Mouse (Mus musculus): ENCODE measurements at regions not wholly inside any gene's neighbourhood (a gene's known extent, or its start where the extent isn't known, plus 50 kb on each side); places are given as distances from the start of the nearest gene placed in this dataset.

DNA sequence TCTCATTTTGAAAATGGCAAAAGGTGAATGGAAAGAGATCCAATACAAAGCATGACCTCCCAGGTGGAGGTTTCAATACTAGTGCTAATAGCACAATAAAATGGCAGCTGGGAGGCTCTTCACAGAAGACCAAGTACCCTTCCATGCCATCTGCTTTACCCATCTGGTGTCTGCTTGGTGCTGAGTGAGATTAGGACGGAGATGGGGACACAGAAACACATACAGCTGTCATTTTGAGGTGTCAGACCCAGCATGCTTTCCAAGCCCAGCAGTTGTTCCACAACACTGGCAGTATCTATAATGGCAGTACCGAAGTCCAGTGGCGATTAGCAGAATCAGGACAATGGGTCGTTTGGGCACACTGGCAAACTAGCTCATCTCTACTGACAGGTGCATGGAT, 118.9 kb upstream of the 1700064H15Rik start:
- DNase-seq, result peak; percentile 7 to 9

DNA sequence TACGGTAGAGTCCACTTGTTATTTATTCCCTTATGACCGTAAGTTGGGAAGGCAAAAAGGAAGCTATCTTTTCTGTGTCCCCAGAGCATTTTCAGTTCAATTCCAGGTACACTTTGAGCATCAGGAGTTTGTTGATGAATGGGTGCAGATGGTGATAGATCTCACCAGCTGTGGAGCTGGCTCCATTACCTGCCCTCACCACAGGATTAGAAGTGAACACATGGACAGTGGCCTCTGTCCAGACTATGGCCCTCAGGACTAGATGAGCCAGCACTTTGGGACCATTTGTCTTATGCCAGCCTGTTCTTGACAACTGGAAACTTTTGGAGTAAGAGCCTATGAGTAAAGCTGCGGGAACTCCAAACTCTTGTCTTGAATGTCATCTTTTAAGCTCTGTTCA, 123.5 kb upstream of the 1700064H15Rik start:
- DNase-seq, result no peak

DNA sequence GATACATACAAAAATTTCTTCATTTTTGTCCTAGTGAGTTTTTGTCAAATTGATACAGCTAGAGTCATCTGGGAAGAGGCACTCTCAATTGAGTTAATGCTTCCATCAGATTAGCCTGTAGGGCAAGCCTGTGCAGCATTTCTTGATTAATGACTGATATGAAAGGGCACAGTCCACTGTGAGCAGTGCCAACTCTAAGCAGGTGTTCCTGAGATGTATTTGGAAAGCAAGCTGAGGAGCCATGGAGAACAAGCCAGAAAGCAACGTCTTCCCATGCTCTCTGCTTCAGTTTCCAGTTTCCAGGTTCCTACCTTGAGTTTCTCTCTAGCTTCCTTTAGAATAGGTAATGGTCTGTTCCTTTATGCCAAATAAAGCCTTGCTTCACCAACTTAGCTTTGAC, 125.5 kb upstream of the 1700064H15Rik start:
- peak; percentile 9 to 32 for DNase-seq

DNA sequence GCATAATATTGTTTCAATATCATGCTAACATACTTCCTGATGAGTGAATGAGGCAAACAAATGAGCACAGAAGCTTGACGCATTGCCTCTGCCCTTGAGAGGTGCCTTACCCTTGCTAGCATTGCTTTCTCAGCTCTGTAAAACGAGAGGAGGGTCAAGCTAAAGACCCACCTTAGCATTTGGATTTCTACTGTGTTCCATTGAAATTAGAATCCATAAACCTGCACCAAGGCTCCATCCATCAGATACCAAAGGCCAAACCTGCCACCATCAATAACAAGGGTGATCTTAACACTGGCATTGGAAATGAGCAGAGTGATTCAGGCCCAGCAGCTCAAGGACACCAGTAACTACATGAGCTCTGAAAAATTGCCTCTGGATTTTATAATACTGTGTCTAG, 126.2 kb upstream of the 1700064H15Rik start:
- no peak for DNase-seq

DNA sequence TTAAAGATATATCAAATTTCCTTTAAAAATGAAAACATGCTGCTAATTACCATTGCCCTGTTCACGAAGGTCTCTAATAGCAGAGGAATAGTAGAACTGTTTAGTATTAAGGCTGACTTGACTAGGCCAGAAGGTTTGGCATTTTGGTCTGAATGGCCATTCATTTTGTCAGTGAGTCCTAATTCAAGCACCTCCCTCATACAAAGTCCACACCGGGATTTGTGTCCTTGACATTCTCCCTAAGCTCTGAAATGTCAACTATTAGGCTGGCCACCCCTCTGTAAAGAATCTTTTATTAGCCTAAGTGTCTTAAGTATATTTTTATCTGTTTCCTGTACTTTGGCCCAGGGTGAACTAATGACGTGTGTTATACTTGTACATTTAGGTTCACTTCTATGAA, 126.7 kb upstream of the 1700064H15Rik start:
- no peak for DNase-seq

DNA sequence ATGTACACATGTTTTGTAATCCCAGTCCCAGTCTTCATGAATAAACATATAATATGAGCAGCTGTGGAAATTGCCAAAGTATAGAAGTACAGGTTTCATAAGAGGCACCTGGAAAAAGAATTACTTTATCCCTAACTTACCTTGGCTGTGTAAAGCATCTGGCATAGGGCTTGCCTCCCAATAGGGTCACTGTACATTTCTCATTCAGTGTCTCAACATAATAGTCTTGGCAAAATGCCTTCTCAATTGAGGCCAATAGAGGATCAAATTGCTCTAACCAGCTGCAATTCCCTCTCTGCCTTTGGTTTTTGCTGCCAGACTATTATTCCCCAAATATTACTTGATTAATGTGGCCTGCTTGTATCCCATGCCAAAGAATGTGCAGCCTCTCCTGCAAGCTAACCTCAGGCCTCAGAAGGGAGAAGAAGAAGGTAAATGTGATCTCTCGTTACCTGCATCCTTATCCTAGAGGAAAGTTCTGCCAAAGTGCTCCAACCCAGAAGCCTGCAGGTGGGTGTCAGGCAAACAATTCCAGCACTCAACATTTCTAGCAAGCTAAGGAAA, 158.2 kb upstream of the Cp start:
- DNase-seq, result no peak

DNA sequence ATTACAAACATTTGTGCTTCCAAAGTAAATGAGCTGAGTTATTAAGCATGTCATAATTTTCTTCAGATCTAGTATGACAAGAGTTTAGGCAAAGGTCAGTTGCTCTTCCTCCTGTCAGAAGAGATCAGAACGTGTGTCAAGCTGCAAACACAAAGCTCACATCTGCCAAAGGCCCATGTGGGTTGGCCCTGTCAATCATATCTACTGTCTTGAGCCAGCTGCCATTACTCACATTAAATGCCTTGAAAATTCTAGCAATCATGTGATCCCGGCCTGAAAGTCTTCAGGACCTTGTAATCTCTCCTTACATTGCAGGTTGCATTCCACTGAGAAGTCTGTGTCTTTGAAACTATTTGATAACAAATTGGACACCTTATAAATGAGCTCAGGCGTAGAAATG, 146.8 kb upstream of the Cp start:
- DNase-seq, result no peak

DNA sequence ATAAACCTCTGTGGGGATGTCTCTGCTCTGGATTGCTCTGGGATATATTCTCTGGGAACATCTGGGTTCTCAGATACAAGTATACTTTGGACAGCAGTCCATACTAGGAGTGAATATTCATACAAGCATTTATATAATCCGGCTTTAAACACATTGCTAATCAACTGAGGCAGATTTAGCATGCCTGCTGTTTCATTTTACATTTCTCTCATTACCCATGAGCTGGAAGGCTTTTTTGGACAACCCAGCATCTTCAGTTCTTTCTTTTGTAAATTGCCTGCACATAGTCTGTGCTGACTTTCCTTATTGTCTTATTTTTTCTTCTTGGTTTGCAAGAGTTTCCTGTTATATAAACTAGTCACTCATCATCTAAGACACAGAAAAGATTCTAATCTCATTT, 131.9 kb upstream of the Cp start:
- DNase-seq, result no peak

DNA sequence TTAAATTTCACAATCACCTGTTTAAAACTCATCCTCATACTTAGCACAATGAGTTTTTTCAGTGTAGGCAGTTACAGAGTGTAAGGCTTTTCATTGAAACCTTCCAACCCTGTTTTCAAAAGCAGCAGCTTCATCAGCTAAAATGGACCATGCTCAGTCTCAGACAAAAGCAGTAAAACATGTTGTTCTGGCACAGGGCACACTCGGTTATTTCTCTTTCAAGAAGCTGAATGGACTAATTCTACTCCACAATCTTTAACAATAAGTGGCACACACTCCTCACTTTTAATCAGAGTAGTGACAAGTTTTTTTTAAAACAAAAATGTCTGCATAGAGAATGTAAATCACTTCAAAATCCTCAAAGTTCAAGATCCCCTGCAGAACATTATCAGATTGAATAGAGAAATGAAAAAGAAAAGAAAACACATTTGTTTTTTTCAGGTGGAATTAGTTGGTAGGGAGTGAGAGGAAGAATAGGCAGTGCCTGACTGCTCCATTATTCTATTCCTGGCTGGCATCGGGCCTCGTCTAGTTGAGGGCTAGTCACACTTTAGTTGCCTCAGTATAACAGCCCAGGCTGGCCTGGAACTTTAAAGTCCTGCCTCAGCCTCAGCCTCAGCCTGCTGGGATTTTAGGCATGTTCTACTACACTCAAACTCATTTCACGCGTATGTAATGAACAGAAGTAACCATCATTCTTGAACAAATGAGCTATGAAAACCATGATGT, 128.2 kb upstream of the Cp start:
- no peak for DNase-seq

DNA sequence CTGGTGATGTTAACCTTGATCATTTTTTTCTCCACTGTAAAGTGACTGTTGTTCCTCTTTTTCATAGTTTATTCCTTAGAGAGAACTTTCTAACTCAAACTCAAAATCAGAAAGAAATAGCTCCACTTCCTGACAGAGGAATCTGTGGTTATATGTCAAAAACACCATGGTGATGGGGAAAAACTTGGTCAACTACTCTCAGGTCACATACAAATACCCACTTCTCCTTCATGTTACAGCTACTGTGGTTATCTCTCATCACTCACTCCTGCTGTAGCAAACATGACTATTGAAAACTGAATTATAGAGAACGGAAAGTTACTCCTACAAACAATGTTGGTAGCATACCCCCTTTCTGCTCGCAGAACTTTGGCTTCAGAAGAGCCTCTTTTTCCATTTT, 127.1 kb upstream of the Cp start:
- DNase-seq, result no peak

DNA sequence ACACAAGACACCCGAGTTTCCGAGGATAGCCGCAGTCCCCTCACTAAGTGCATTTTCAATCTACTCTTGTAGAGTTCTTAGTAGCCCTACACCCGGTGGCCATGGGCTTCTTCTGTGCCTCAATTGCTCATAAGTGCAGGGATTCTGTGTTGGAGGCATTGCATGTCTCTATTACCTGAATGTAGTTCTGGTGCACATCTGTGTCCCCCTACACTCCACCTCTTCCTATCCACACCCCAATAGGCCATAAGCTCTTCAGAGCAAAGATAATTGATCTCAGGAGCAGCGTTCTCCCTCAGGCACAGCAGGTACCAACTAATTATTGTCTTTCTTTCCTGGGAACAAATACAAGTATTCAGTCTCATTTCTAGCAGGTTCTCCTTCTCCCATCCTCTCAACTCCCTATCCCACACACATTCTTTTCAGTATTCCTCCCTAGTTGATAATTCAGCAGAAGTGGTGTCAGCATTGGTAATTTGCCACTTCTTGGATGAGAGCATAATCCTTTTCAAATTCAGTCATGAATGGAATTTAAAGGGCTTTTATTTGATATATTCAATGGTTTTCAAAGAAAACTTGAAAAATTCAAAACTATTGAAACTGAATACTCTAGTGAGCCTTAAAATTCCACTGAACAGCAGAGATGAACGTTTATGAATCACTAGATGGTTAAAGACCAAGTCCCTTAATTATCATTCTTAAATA, 108.7 kb upstream of the Cp start:
- DNase-seq, result no peak

DNA sequence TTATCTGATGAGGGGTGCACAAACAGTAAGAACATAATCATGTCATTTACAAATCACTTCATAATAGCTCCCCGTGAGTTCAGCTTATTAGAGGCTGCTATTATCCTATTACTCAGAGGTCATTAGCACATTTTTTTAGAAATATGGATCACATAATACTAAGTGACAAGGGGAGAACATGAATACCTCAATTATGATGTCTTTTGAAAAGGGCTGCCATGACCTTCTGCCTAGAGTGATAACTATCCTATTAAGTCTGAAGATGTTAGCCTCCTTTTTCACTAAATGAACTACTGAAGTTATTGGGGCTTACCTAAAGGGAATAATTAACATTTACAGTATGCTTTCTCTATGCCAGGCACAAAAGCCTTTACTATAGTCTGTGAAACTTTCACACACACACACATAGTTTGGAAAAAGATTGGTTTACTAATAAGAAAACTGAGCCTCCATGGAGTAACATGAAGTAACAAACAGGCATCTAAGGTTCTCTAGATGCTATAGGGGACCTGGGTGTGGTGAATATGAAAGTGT, 108.1 kb upstream of the Cp start:
- no peak for DNase-seq

DNA sequence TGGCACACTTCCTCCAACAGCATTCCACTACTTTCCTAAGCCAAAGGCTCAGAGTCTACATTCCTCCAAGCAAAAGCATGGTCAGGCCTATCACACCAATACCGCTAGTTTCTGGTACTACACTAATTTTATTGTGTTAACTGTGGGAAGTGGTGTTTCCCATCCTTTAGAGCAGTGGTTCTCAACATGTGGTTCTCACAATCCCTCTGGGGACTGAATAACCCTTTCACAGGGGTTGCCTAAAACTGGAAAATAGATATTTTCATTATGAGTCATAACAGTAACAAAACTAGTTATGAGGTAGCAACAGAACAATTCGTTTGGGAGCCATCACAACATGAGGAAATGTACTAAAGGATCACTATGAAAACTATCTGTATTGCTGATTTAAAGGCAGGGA, 74.2 kb upstream of the Cp start:
- no peak for DNase-seq

DNA sequence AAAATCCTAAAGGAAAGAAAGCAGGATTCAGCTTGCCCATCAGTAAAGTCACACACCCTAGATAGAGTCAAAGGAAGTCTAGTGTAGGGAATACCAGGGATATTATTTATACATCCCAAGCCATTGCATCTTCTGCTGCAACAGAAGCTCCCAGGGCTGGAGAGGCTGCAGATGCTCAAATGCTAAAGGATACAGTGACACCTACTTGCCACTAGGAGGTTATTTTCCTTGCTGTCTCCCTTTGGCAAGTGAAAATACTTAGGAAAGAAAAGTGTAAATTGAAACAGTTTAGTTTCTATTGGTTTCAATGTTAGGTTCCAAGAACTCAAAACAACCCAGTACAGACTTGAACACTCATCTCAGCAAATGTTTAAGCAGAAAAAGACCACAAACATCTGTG, 68.4 kb upstream of the Cp start:
- no peak for DNase-seq

DNA sequence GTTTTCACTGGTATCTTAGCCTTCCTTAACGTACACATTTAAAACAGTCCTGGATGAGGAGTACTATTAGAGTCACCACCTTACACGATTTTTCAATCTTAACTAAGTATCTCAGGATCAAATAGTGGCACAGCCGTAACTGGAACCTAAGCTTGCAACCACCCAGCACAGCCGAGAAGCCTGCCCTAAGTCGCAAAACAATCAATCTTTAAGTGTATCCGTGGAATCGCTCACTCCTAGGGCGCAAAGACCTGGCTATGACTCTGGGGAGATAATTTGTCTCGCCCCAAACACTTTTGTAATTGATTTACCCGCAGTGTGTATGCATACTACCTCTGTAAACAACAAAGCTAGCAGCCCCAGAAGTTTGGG, 62.6 kb upstream of the Cp start:
- DNase-seq, result no peak

DNA sequence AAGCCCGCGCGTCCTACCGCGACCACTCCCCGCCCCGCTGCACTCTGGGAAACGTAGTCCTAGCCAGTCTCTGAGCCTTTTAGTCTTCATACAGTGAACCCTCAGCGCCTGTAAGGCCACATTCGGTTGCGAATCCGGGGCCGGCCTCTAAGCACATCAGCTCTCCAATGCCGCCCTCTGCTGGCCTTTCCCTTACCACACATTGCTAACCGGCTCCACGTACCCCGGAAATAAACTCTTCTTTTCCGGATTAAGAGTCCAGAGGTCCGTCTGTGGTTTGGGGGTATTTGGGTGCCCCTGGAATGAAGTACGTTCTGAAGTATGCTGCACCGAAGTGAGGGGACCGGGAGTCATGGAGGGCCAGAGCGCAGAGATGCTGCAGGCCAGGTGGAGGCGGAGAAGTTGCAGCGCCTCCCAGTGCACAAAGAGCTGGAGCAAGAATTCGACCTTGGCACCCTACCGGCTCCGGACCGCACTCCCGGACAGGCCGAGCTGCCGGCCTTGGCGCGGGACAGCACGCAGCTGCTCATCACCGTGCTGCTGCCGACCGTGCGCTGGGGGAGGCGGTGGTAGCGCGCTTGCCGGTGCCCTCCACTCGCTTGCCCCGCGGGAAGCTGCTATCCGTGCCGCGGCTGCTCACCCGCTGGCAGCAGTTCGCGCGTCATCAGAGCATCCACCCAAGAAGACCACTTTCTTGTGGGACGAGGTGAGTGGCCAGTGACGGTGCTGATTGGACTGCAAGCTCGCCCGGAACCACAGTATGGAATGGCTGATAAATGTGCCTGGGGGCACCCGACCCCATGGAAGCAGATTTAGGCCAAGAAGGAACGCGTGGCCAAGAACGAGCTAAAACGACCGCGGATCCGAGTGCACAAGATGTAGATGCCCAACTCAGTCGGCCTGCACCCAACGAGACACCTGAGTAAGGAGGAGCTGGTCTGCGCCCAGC, 62.0 kb upstream of the Cp start:
- DNase-seq, result peak; percentile 97 to 99

DNA sequence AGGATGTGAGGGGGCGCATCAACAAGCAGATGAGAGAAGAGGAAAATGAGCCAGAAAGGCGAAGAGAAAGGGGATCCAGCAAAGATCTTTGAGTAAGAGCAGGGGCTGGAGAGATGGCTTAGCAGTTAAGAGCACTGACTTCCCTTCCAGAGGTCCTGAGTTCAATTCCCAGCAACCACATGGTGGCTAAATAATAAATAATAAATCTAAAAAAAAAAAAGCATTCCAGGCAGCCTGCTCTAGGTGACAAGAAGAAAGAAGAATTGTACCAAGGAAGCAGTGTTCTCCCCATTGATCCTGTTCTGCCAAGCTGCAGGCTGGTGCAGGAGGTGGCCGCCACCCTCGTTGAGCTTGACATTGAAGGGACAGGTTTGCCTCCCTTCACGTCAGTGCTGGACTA, 61.1 kb upstream of the Cp start:
- DNase-seq, result no peak

DNA sequence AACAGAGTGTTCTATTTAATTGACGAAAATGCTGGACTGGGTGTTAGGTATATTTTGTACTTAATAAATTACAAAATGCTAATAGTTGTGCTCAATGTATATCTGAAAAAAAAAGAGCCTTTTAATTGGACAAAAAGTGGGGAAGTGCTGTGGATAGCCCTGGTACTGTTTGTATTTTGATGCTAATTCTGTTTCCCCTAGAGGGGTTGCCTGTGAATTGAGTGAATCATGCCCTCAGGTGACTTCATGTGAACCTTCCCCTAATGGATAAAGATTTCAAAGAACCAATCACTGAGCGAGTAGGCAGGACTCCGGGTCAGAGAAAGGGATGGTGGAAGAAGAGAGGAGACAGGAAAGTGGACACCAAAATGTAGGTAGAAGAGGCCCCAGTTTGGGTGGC, 59.7 kb upstream of the Cp start:
- DNase-seq, result no peak

DNA sequence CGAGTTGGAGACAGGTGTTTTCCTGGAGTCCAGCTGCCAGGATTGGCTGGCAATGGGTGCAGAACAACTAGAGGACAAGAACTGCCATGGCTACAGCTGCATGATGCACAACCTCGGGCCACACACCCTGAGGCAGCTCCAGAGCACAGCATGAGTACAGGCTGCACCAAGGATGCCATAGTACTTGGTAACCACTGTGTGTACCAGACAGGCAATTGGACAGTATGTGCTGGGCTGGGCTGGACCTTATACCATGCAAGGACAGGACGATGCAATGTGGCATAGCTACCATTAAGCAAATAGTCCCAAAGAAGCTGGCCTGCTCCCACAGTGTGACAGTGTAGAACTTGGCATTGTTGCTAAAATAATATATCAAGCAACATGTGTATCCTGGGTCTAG, 54.6 kb upstream of the Cp start:
- no peak for DNase-seq

DNA sequence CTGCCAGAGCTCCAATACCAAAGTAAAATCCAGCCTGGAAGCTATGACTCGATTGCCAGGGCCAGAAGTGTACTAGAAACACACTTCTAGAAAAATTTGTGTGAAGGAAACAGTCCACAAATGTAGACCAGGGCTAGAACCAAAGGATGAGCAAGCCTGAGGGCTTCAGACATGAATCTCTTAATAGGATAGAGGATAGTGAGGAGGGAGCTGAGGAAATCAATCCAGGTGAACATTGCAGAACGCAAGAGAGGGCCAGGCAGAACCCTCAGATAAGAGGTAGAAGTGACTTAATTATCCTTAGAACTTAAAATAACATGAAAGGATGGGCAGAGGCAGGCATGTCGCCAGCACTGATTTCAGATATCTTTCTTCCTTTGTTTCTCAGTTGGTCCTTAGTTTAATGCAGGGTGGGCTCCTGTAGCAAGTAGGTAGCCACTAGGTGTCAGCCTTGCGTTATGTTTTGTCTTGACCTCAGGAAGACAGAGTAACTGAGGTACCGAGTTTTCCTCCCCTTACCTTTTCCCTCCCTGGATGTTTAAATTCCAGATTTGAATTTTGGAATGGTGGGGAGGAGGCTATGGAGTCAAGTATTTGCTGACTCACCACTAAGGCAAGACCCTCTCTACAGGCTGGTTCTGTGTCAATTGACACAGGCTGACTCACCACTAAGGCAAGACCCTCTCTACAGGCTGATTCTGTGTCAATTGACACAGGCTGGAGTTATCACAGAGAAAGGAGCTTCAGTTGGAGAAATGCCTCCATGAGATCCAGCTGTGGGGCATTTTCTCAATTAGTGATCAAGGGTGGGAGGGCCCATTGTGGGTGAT, 52.2 kb upstream of the Cp start:
- DNase-seq, result peak; percentile 65 to 73

All from cerebellum, postnatal 14 days (tissue).